Mouse (Mus musculus): Measurements from ENCODE around the gene Mrap. TPM values are rescaled to one million over a fixed set of nuclear protein-coding genes. Genes with fewer than 3 reads are reported as not detected.

The Mrap gene
- 2.0 and 3.8 TPM in 2 replicates for polyA plus RNA-seq (2012; ENCODE audit: low replicate concordance)

GRCm38 (mm10) chr16:90738092-90738956 lies at the start of gene Mrap:
Gene Mrap, plus strand, starts transcription at chr16:90738207.

GRCm38 (mm10) chr16:90727233-90728115 lies 10.5 kb upstream of the Mrap start, which contains the start of gene Mis18a:
Gene Mis18a, minus strand, starts transcription at chr16:90727404.

Other genes starting within 250 kb of the Mrap start
- gene Mis18a, start 10.8 kb upstream of the Mrap start, polyA plus RNA-seq (2012; ENCODE audit: low replicate concordance), result 16.3 and 29.0 TPM in 2 replicates
- 5.4 and 10.6 TPM in 2 replicates for gene Urb1, start 72.2 kb downstream of the Mrap start, polyA plus RNA-seq (2012; ENCODE audit: low replicate concordance)
- gene Eva1c, start 88.5 kb downstream of the Mrap start, polyA plus RNA-seq (2012; ENCODE audit: low replicate concordance), result 0.63 and 1.5 TPM in 2 replicates
- gene Cfap298, start 196.9 kb downstream of the Mrap start, polyA plus RNA-seq (2012; ENCODE audit: low replicate concordance), result 33.1 and 44.2 TPM in 2 replicates